Mouse (Mus musculus): ENCODE data around the gene Med18.
"Not testable (repeated sequence)": the region's sequence is repeated elsewhere in the genome, so short reads cannot be mapped to it uniquely, and the experiment has no call there.

The Med18 gene

GRCm38 (mm10) chr4:132420471-132420870, 43.2 kb downstream of the Med18 start:
- no peak for DNase-seq

- peak; percentile 41 for DNase-seq
Measured at GRCm38 (mm10) chr4:132415966-132416365, 47.8 kb downstream of the Med18 start.

- DNase-seq: not testable (repeated sequence)
Measured at GRCm38 (mm10) chr4:132413257-132413656, 50.5 kb downstream of the Med18 start.

GRCm38 (mm10) chr4:132411322-132412094, 52.2 kb downstream of the Med18 start:
- peak; percentile 73 for DNase-seq

- no peak for DNase-seq
Measured at GRCm38 (mm10) chr4:132409587-132410229, 54.0 kb downstream of the Med18 start.
